Mouse (Mus musculus) left cerebral cortex, postnatal 25 days (tissue): ENCODE results near the gene Ctnna2. TPM values are rescaled to one million over a fixed set of nuclear protein-coding genes. Genes with fewer than 3 reads are reported as not detected.

Experiments
- DNase-seq, 2 experiments: peaks; one replicate each; pipeline ENCODE4 v3.0.0; 2022; ENCODE audit warnings: low spot score in 2 of 2, mixed read lengths in 1 of 2
- intact Hi-C: fragments of 180-260 bp; cut with DNase I; formaldehyde crosslinking; loops from one replicate; pipeline ENCODE4 v1.15.1; 2025
- total RNA-seq, 2 experiments: library from RNA; stranded (reverse); gene quantifications; 2 replicates each; pipeline ENCODE4 v1.2.3; 2021

Ctnna2 gene
- total RNA-seq, 2 experiments from 2014 or later: 122 to 124 TPM

GRCm38 (mm10) chr6:77357748-77358470, 621.6 kb downstream of the Ctnna2 start:
- peak; percentile 56 to 80 for DNase-seq
- intact Hi-C loops: loop anchor here (2.0 to 5.0 kb wide), 2 partner anchors 85 to 106 kb away; no protein-coding TSS in a partner anchor

GRCm38 (mm10) chr6:77354826-77355225, 624.7 kb downstream of the Ctnna2 start:
- intact Hi-C loops: loop anchor here (5.0 kb wide), 1 partner anchor 103 kb away; no protein-coding TSS in a partner anchor
- no peak for DNase-seq

- no peak for DNase-seq
- intact Hi-C loops: no loop called here
Observed at GRCm38 (mm10) chr6:77343781-77344180, 635.7 kb downstream of the Ctnna2 start.

GRCm38 (mm10) chr6:77335537-77335936, 644.0 kb downstream of the Ctnna2 start:
- no peak for DNase-seq
- intact Hi-C loops: no loop called here

DNA sequence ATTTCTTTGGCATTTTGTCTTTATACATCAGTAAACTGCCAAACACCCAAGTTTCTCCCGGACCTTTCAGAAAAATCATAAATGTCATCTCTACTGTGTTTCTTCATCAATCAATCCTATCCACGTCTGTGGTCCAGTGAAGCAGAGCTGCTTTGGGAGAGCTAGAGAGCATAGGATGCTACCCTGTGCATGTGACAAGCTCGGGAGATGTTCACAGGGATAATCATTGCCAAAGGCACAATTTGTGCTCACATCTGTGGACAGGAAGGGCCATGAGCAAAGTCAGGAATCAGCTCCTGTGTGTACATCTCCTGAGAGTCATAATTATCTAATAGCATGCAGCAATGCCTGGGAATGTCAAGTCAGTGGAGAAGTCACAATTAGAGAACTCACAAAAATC, 654.8 kb downstream of the Ctnna2 start:
- DNase-seq: peak in 1 of 2 experiments; percentile 20
- intact Hi-C loops: no loop called here

DNA sequence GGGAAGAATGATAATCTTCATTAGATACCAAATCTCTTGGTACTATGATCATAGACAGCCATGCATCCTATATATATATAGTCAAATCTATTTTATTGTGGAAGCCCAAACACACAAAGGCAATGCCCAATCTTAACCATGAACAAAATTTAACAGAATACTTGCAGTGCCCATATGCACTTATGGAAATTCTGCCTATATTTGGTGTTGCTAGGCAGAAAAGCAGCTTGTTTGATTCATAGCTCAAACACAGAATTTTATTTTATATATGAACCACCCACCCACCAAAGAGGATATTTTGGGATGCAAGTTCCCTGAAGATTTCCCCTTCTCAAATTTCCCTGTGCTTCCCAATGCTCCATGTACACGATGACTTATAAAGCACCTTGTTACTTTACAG, 655.2 kb downstream of the Ctnna2 start:
- peak in 1 of 2 experiments; percentile 78 for DNase-seq
- intact Hi-C loops: no loop called here

DNA sequence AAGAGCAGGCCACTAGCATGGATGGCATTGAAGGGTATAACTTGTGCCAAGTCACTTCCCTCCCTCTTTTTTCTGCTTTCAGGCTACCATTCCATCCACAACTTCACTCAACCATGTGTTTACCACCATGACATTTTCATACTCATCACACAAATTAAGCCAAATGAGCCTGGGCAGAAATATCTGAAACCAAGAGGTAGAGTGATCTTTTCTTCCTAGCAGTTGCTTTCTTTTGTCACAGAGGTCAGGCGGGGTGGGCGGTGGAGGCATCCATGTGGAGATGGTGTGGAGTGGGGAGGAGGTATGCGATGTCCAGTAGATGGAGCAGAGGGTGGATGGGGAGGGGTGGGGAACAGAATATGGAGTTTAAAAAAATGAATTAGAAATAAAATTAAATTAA, 672.7 kb downstream of the Ctnna2 start:
- intact Hi-C loops: no loop called here
- DNase-seq: no peak

GRCm38 (mm10) chr6:77301305-77301704, 678.2 kb downstream of the Ctnna2 start:
- DNase-seq: no peak
- intact Hi-C loops: no loop called here

- intact Hi-C loops: no loop called here
- DNase-seq: no peak
Observed at GRCm38 (mm10) chr6:77291415-77291814, 688.1 kb downstream of the Ctnna2 start.

GRCm38 (mm10) chr6:77288402-77288801, 691.1 kb downstream of the Ctnna2 start:
- intact Hi-C loops: no loop called here
- no peak for DNase-seq

- intact Hi-C loops: no loop called here
- DNase-seq: no peak
Observed at GRCm38 (mm10) chr6:77286317-77286716, 693.2 kb downstream of the Ctnna2 start.

DNA sequence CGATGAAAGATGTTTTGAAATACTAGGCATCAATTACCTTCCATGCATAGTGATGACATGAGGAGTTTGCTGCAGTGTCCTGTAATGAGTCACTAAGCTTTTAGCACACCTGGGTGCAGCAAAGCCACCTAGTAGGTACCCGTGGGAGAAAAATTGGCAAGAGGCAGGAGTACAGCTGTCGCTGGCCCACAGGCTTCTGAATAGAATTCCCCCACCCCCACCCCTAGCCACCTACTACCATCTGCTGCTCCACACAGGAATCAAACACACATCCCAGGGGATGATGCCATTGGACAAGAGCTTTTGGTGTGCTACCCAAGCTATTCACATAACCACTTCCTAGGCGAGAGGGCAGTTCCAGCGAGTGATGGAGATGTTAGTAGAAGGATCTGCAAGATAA, 700.7 kb downstream of the Ctnna2 start:
- intact Hi-C loops: no loop called here
- peak in 1 of 2 experiments; percentile 83 for DNase-seq

- DNase-seq: no peak
- intact Hi-C loops: no loop called here
Observed at GRCm38 (mm10) chr6:77265163-77265562, 714.3 kb downstream of the Ctnna2 start.

DNA sequence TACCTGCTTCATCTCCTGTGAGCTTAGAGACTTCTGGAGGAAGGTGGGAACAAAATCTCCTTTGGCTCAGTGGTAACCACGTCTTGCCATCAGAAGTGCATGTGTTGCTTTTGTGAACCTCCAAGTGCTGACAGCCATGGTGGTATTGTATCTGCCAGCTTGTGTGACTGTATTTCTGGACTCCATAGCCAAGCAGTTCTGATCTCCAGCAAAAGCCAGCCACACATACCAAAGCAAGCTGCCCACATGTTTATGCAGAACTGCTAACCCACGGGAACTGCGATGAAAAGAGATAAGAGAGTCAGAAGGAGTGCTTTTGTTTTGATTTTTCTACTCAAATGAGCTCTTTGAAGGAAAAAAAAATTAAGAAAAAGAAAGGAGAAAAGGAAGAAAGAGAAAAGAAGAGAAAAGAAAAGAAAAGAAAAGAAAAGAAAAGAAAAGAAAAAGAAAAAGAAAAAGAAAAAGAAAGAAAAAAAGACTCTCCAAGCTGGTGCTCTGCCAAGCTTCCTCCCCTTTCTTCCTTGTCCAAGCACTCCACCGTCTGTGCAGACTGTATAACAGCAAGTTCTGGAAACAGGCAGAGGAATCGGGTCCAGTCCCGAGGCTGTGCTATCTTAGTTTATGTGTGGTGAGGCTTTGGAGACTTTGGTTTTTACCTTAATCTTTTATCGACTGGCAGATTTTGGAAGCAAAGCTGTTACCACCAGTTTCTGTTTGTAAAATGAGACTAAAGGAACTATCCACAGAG, 722.0 kb downstream of the Ctnna2 start:
- peak in 1 of 2 experiments; percentile 69 for DNase-seq
- intact Hi-C loops: no loop called here

- intact Hi-C loops: no loop called here
- DNase-seq: no peak
Observed at GRCm38 (mm10) chr6:77256348-77256747, 723.2 kb downstream of the Ctnna2 start.

GRCm38 (mm10) chr6:77253480-77253879, 726.0 kb downstream of the Ctnna2 start:
- intact Hi-C loops: loop anchor here (5.0 kb wide), 1 partner anchor 104 kb away; no protein-coding TSS in a partner anchor
- DNase-seq: peak in 1 of 2 experiments; percentile 56

GRCm38 (mm10) chr6:77243541-77244231, 735.8 kb downstream of the Ctnna2 start:
- DNase-seq: peak; percentile 55 to 67
- intact Hi-C loops: loop anchor here (5.0 to 10.0 kb wide), 2 partner anchors 329 to 549 kb away; no protein-coding TSS in a partner anchor

DNA sequence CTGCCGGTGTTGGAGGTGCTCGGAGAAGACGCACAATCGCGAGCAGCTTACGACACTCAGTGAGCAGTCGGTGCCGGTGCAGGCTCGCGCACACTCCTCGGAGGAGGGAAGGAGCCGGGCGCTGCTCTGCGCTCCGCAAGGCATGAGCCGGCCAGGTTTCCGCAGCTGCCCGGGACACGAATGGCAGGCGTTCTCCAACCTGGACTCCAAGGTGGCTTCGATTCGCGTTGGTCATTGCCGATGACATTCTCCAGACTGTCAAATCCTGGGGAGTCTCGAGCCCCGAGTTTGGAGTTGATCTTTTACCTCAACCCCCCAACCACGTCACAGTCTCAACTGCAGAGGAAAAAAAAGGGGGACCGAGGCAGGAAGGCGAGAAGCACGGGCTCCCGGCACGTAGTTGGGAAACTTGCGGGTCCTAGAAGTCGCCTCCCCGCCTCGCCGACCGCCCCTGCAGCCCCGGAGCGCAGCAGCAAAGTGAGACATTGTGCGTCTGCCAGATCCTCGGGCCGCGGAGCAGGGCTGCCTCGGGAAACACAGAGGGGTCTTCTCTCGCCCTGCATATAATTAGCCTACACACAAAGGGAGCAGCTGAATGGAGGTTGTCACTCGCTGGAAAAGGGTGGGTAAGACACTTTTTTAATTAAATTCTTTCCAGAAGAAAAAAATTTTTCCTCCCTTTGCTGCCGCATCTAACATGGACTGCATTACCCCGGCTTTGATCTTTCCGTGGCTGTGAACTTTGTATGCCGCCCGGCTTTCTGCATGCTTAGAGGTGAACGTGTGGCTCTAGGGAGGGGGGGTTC, 736.7 kb downstream of the Ctnna2 start, which contains the start of gene Lrrtm1:
TSS of gene Lrrtm1 (plus strand) at position 89 of the 806 bp plus-strand sequence.
- DNase-seq: peak; percentile 87 to 92
- intact Hi-C loops: loop anchor here (5.0 to 10.0 kb wide), 2 partner anchors 329 to 548 kb away; no protein-coding TSS in a partner anchor

DNA sequence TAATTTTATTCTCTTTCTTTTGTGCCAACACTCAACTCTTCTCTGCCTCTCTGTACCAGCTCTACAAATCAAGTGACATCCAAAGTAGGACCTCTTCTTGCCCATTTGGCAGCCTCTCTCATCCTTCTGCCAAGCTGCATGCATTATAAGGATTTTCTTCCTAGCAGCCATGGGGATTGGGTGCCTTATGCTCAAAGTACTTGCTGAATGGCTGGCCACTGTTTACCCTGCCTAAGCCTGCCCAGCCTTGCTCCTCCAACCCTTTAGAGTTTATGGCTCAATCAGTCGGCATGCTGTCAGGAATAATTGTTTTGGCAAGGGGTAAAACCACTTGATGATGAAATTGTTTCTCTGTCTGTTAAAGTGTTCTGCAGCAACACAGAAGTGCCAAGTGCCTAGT, 739.1 kb downstream of the Ctnna2 start:
- peak in 1 of 2 experiments; percentile 63 for DNase-seq
- intact Hi-C loops: loop anchor here (5.0 to 10.0 kb wide), 2 partner anchors 332 to 546 kb away; no protein-coding TSS in a partner anchor
